Comparison of ENCODE assay signal across 8 mouse cellular contexts in the genomic region with DNA sequence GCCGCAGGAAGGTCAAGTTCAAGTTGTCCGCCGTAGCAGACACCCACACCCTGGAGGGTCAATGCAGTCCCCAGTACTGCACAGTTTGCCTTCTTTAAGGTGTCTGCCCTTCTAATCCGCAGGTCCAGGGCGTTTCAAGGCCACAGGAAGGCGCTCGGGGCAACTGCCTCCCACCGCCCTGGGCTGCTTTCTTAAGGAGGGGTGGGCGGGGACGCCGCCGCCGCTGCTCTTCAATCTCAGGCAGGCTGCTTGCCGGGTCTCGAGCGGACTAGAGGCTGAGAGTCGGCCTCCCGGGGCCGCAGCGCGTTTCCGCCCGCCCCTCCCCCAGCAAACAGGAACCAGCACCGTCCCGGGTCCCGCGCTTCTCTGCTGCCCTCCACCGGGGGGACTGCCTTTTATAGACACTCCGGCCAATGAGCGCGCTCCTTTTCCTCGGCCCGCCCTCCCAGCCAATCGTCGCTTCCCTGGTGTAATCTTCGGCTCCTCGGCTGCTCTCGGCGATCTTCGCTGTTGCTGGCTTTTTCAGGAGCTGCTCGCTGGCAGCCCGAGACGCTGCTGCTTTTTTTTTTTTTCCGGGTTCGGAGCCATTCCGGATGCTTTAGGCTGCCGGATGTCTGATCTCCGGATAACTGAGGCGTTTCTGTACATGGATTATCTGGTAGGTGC. TPM values are rescaled to one million over a fixed set of nuclear protein-coding genes. Genes with fewer than 3 reads are reported as not detected.
DNase-seq lines count a peak whose midpoint lies in the region; ATAC-seq lines count a peak whose summit lies in the region.

Gene Arl15 (plus strand): TSS at position 467 of the 666 bp plus-strand sequence.

- under 1% methylated on average over 49 of the region's 49 CpGs for WGBS in forebrain, embryonic 11.5 days
- whole genome bisulfite sequencing in heart, embryonic 16.5 days, result under 1% methylated on average over 49 of the region's 49 CpGs
- under 1% methylated on average over 49 of the region's 49 CpGs for WGBS in liver, embryonic 15.5 days (ENCODE audit: insufficient replicate concordance)
- WGBS in neural tube, embryonic 12.5 days, result under 1% methylated on average over 49 of the region's 49 CpGs

- peak within 1 kb of the TSS; percentile 90 for H3K27ac ChIP-seq in forebrain, embryonic 11.5 days (ENCODE audit: low read depth, low read length)
- H3K27ac ChIP-seq in heart, embryonic 16.5 days (ENCODE audit: low read length), result peak within 1 kb of the TSS; percentile 77
- H3K27ac ChIP-seq in liver, embryonic 15.5 days (replicated peaks), result peak within 1 kb of the TSS; percentile 92
- peak within 1 kb of the TSS; percentile 77 for H3K27ac ChIP-seq in neural tube, embryonic 12.5 days

- no peaks in the 10 kb centered on the region for H3K9me3 ChIP-seq in forebrain, embryonic 11.5 days (ENCODE audit: control insufficient read depth, low read length)
- H3K9me3 ChIP-seq in heart, embryonic 16.5 days (replicated peaks; ENCODE audit: control insufficient read depth, low read length), result no peaks in the 10 kb centered on the region
- no peaks in the 10 kb centered on the region for H3K9me3 ChIP-seq in liver, embryonic 15.5 days (replicated peaks)
- H3K9me3 ChIP-seq in neural tube, embryonic 12.5 days, result no peaks in the 10 kb centered on the region

- H3K4me3 ChIP-seq in forebrain, embryonic 11.5 days (ENCODE audit: low read depth, low read length), result peak within 1 kb of the TSS; percentile 77
- peak within 1 kb of the TSS; percentile 89 for H3K4me3 ChIP-seq in heart, embryonic 16.5 days (ENCODE audit: low read length)
- peak within 1 kb of the TSS; percentile 89 for H3K4me3 ChIP-seq in liver, embryonic 15.5 days (replicated peaks)
- H3K4me3 ChIP-seq in neural tube, embryonic 12.5 days, result peak within 1 kb of the TSS; percentile 66

- H3K4me2 ChIP-seq in forebrain, embryonic 11.5 days (ENCODE audit: low read depth, low read length, severe bottlenecking), result peak within 1 kb of the TSS; percentile 78
- peak within 1 kb of the TSS; percentile 89 for H3K4me2 ChIP-seq in heart, embryonic 16.5 days (ENCODE audit: low read depth, low read length)
- H3K4me2 ChIP-seq in liver, embryonic 15.5 days, result peak within 1 kb of the TSS; percentile 94
- H3K4me2 ChIP-seq in neural tube, embryonic 12.5 days (replicated peaks), result peak within 1 kb of the TSS; percentile 71

- peak; percentile 97 to 98 for DNase-seq in CD8-positive naive resting alpha-beta T cell, adult 2 months (ENCODE audit: low read depth in 2 of 2, low spot score in 2 of 2)
- peak; percentile 91 for DNase-seq in c-Kit-positive CD71-negative TER-119-negative erythroid progenitor cells, embryonic 14.5 days (ENCODE audit: low read depth)
- DNase-seq in forebrain, embryonic 11.5 days (ENCODE audit: low spot score), result peak; percentile 99
- DNase-seq in kidney, postnatal 36 days, result peak; percentile 99
- DNase-seq in telencephalon, adult 2 months (ENCODE audit: low read depth, low spot score), result peak; percentile 90

- peak; percentile 98 for ATAC-seq in forebrain, embryonic 11.5 days (replicated peaks; ENCODE audit: low FRiP score)
- peak; percentile 98 for ATAC-seq in heart, embryonic 16.5 days (replicated peaks; ENCODE audit: extremely low read depth, insufficient read depth, low FRiP score)
- ATAC-seq in liver, embryonic 15.5 days (ENCODE audit: insufficient read depth), result peak; percentile 93
- peak; percentile 96 for ATAC-seq in neural tube, embryonic 12.5 days (ENCODE audit: low FRiP score, low read depth)

- peaks cover 2% of the 10 kb centered on the region; the same call in 1 of the 2 replicates for H3K4me1 ChIP-seq in forebrain, embryonic 11.5 days (replicated peaks; ENCODE audit: control insufficient read depth, insufficient read depth, low read length)
- peaks cover 21% of the 10 kb centered on the region for H3K4me1 ChIP-seq in heart, embryonic 16.5 days (ENCODE audit: control insufficient read depth, insufficient read depth, low read length)
- H3K4me1 ChIP-seq in liver, embryonic 15.5 days (replicated peaks), result peaks cover 36% of the 10 kb centered on the region
- peaks cover 14% of the 10 kb centered on the region for H3K4me1 ChIP-seq in neural tube, embryonic 12.5 days

- H3K9ac ChIP-seq in forebrain, embryonic 11.5 days (ENCODE audit: low read length), result peak within 1 kb of the TSS; percentile 88
- H3K9ac ChIP-seq in heart, embryonic 16.5 days (ENCODE audit: low read length), result peak within 1 kb of the TSS; percentile 95
- H3K9ac ChIP-seq in liver, embryonic 15.5 days, result peak within 1 kb of the TSS; percentile 94
- peak within 1 kb of the TSS; percentile 85 for H3K9ac ChIP-seq in neural tube, embryonic 12.5 days

- no peaks in the 10 kb centered on the region for H3K36me3 ChIP-seq in forebrain, embryonic 11.5 days (ENCODE audit: control insufficient read depth, insufficient read depth, low read length)
- no peaks in the 10 kb centered on the region for H3K36me3 ChIP-seq in heart, embryonic 16.5 days (ENCODE audit: control insufficient read depth, insufficient read depth)
- H3K36me3 ChIP-seq in liver, embryonic 15.5 days (replicated peaks), result no peaks in the 10 kb centered on the region
- H3K36me3 ChIP-seq in neural tube, embryonic 12.5 days, result no peaks in the 10 kb centered on the region

- H3K27me3 ChIP-seq in forebrain, embryonic 11.5 days (ENCODE audit: control insufficient read depth, insufficient read depth, low read length), result no peaks in the 10 kb centered on the region
- no peaks in the 10 kb centered on the region for H3K27me3 ChIP-seq in heart, embryonic 16.5 days (ENCODE audit: control insufficient read depth, insufficient read depth, low read length)
- H3K27me3 ChIP-seq in liver, embryonic 15.5 days, result no peaks in the 10 kb centered on the region
- H3K27me3 ChIP-seq in neural tube, embryonic 12.5 days (replicated peaks), result no peaks in the 10 kb centered on the region

RNA-seq across cellular contexts. Expression of gene Arl15, which starts in this region (rescaled TPM):
- 14.6 and 15.2 TPM in 2 replicates for polyA plus RNA-seq in forebrain, embryonic 11.5 days (2014; fragmentation: Nextera tagmentation; extraction: Ambion mirVana)
- 7.0 and 8.8 TPM in 2 replicates for polyA plus RNA-seq in heart, embryonic 16.5 days (2015; fragmentation: Nextera tagmentation; extraction: Ambion mirVana)
- polyA plus RNA-seq in liver, embryonic 15.5 days (2015; fragmentation: Nextera tagmentation; extraction: Ambion mirVana), result 2.4 and 2.8 TPM in 2 replicates
- polyA plus RNA-seq in neural tube, embryonic 12.5 days (2016; fragmentation: Nextera tagmentation; extraction: Ambion mirVana), result 13.1 and 16.4 TPM in 2 replicates

Comparison
In these comparisons a context has a peak if more than half of its experiments do, and no peak if none do; other contexts are left out.
1. Peak in every context shown above with its lines: DNase-seq, ATAC-seq, H3K4me3 ChIP-seq and H3K27ac ChIP-seq.